Mouse (Mus musculus) midbrain, postnatal 0 days (tissue): ENCODE measurements around the gene Sipa1l3. TPM values are rescaled to one million over a fixed set of nuclear protein-coding genes. Genes with fewer than 3 reads are reported as not detected.

Experiments used
- ATAC-seq: fragments of 200-750 bp; cut with Nextera tagmentation; 2 replicates; pipeline ENCODE4 v1.8.0; 2017; ENCODE audit warnings: moderate number of reproducible peaks, mild to moderate bottlenecking, moderate TSS enrichment, moderate library complexity; ENCODE audit not compliant: low FRiP score
- DNase-seq: peaks from one replicate; pipeline ENCODE4 v3.0.0-alpha.2; 2015; ENCODE audit warnings: low spot score
- H3K27ac ChIP-seq: fragments of 300-500 bp; sonication (generic); 2 replicates; pipeline ENCODE4 v1.5.1; 2014; ENCODE audit warnings: low read depth, mild to moderate bottlenecking, low read length, mixed read lengths
- H3K27me3 ChIP-seq: fragments of 300-500 bp; sonication (generic); 2 replicates; pipeline ENCODE4 v1.6.1; 2014; ENCODE audit warnings: low read length, control low read depth, mixed read lengths; ENCODE audit not compliant: insufficient read depth
- H3K36me3 ChIP-seq: fragments of 300-500 bp; sonication (generic); 2 replicates; pipeline ENCODE4 v1.6.1; 2014; ENCODE audit warnings: low read length, control low read depth, mixed read lengths; ENCODE audit not compliant: insufficient read depth
- H3K4me1 ChIP-seq: fragments of 300-500 bp; sonication (generic); 2 replicates; pipeline ENCODE4 v1.6.1; 2014; ENCODE audit warnings: mild to moderate bottlenecking, control low read depth, antibody characterized with exemption, low read length, mixed read lengths; ENCODE audit not compliant: insufficient read depth
- H3K4me2 ChIP-seq: fragments of 300-500 bp; sonication (generic); 2 replicates; pipeline ENCODE4 v1.6.1; 2014; ENCODE audit warnings: low read depth, mild to moderate bottlenecking, low read length, mixed read lengths; ENCODE audit not compliant: poor library complexity, severe bottlenecking
- H3K4me3 ChIP-seq: fragments of 300-500 bp; sonication (generic); 2 replicates; pipeline ENCODE4 v1.5.1; 2014; ENCODE audit warnings: low read depth, mild to moderate bottlenecking, low read length, moderate library complexity
- H3K9ac ChIP-seq: fragments of 300-500 bp; sonication (generic); replicated peaks from 2 replicates; pipeline ENCODE4 v1.6.1; 2014; ENCODE audit warnings: mild to moderate bottlenecking, low read length, moderate library complexity, mixed read lengths; ENCODE audit not compliant: poor library complexity, severe bottlenecking
- H3K9me3 ChIP-seq: fragments of 300-500 bp; sonication (generic); 2 replicates; pipeline ENCODE4 v1.6.1; 2016; ENCODE audit warnings: low read length, control low read depth
- CTCF ChIP-seq: IDR thresholded peaks from 2 replicates; pipeline ENCODE4 v1.5.1; 2016; ENCODE audit warnings: antibody characterized with exemption, mild to moderate bottlenecking
- WGBS: fragments of 180-500 bp; shearing (Covaris S2); extraction: QIAGEN DNeasy Blood & Tissue Kit; methylation state at CpG from one replicate; pipeline ENCODE4 v1.1.7; 2014; 5-methylcytosine and 5-hydroxymethylcytosine counted together
- polyA plus RNA-seq: library from polyadenylated mRNA; unstranded; fragments of >200 nt; fragmentation: Nextera tagmentation; extraction: Ambion mirVana; gene quantifications from 2 replicates; pipeline ENCODE4 v1.2.1, GENCODE M21; 2015
- total RNA-seq: library from RNA; depleted of rRNA; stranded (reverse); fragments of >200 nt; gene quantifications from 2 replicates; pipeline ENCODE4 v1.2.3, GENCODE M21; 2014

The Sipa1l3 gene
- total and polyA plus RNA-seq, 2 experiments from 2014 or later, result 13.9 to 80.7 TPM

DNA sequence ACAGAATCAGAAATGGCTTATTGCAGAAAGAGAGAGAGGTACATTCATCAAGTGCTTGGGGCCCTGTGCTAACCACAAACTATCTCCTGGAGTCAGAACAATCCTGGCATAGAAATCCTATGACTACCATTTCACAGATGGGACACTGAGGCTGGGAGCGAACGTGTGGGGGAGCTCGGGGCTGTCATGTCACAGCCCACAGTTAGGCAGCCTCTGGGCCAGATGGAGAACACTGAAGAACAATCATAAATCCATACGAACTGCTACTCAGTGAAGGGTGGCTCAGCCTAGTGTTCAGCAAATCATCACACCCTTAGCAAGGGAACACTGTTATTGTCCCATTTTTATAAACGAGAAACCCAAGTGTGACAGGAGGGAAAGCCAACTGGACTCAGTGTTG, 1.3 kb downstream of the Sipa1l3 start:
- H3K27me3 ChIP-seq, result no peaks in the 10 kb centered on the region
- peak overlapping the region; percentile 78 for H3K4me2 ChIP-seq
- peak overlapping the region; percentile 69 for H3K4me3 ChIP-seq
- no peak for ATAC-seq
- H3K36me3 ChIP-seq, result no peaks in the 10 kb centered on the region
- 51% methylated on average over 5 of the region's 5 CpGs for WGBS
- no peak for DNase-seq
- H3K4me1 ChIP-seq, result peaks cover 14% of the 10 kb centered on the region
- no peak overlapping the region for H3K27ac ChIP-seq
- no peaks in the 10 kb centered on the region for H3K9me3 ChIP-seq
- no peak for TF ChIP-seq CTCF
- H3K9ac ChIP-seq, result peak overlapping the region; percentile 33

DNA sequence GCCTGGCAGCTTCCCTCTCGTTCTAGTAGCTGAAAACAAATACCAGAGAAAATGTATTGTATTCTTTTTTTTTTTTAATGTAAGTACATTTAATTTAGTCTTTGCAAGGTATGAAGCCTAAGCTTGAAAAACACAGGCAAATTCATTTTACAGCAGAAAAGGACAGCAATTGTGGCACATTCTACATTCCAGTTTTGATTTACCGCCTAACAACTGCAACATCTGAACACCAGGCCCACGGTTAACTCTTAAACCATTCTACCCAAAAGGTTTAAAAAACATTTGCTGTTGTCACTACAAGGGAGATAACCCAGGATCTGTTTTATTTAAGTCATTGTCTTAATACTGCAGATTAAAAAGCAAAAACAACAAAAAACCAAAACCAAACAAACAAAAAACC, 2.8 kb downstream of the Sipa1l3 start:
- ATAC-seq, result no peak
- Histone ChIP-seq H3K4me3 (no peak overlapping the region), H3K9me3 (no peaks in the 10 kb centered on the region), H3K27ac (no peak overlapping the region), H3K9ac (no peak overlapping the region), H3K27me3 (no peaks in the 10 kb centered on the region), H3K4me2 (no peak overlapping the region), H3K36me3 (no peaks in the 10 kb centered on the region), H3K4me1 (peaks cover 14% of the 10 kb centered on the region)
- 91% methylated on average over 3 of the region's 3 CpGs for WGBS
- no peak for DNase-seq
- TF ChIP-seq CTCF, result no peak

DNA sequence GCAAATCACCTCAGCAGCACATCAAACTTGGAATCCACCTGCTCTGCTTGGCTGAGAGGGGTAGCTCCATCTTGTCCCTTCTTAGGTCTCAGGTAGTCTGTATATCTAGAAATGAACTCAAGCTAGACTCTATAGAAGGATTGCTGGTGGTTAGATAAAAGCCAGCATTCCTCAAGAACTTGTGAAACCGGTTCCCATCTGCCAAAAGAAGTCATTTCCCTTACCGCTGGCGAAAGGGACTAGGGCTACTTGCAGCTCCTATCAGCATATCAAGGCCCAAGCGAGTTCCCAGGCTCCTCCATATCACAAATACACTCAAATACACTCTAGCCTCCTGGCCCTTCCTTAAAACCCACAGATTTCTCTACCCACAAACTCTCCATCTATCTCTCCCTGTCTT, 5.7 kb downstream of the Sipa1l3 start:
- H3K4me2 ChIP-seq, result no peak overlapping the region
- no peaks in the 10 kb centered on the region for H3K9me3 ChIP-seq
- no peak for TF ChIP-seq CTCF
- H3K9ac ChIP-seq, result no peak overlapping the region
- WGBS, result 66% methylated on average over 4 of the region's 4 CpGs
- no peak overlapping the region for H3K4me3 ChIP-seq
- DNase-seq, result no peak
- H3K27me3 ChIP-seq, result no peaks in the 10 kb centered on the region
- no peak overlapping the region for H3K27ac ChIP-seq
- ATAC-seq, result no peak
- H3K4me1 ChIP-seq, result peaks cover 14% of the 10 kb centered on the region
- H3K36me3 ChIP-seq, result no peaks in the 10 kb centered on the region

DNA sequence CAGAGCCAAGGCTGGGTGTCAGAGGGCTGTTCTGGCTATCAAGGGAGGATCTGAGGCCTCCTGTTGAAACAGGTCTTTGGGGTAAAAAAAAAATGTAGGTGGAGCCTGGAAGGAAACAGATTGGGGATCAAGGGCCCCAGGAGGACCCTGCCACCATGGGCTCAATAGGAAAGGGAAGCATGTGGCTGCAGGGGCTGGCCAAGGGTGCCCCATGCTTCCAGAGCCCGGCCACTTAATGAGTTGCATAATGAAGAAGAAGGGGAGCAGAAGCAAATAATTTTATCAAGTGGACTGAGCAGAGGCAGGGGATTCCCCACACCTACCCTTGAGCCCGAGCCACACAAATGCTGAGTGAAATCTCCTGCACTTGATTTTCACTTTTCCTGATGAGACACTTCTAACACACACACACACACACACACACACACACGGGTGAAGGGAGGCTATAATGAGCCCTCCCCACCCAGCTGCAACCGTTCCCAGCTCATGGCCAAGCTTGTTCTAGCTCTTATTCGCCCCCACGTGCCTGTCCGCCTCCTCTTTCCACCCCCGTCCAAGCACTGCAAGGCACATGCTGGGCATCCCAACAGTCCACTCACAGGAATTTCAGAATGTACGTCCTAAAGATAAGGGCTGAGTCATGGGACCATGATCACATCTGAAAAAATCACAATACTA, 6.7 kb downstream of the Sipa1l3 start:
- no peak for TF ChIP-seq CTCF

DNA sequence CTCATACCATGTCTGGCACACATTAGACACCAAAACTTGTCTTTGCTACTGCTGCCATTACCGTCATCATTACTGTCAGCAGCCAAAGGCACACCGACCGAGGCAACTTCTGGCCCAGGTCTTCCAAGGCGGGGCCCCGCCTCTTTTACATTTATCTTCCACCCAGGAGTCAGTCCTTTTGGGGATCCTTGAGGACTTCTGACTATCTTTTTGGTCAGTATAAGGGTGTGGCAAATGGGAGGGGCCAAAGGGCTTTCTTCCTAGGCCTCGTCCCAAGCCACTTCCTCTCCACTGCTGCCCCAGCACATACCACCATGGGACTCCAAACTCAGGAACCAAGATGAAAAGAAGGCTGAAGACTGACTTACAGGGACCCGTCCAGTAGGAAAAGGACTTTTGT, 9.9 kb downstream of the Sipa1l3 start:
- H3K27ac ChIP-seq, result no peak overlapping the region
- H3K36me3 ChIP-seq, result no peaks in the 10 kb centered on the region
- H3K27me3 ChIP-seq, result no peaks in the 10 kb centered on the region
- no peak overlapping the region for H3K4me3 ChIP-seq
- 87% methylated on average over 7 of the region's 7 CpGs for WGBS
- no peak for ATAC-seq
- peaks cover 9% of the 10 kb centered on the region; the same call in 1 of the 2 replicates for H3K4me1 ChIP-seq
- H3K9ac ChIP-seq, result no peak overlapping the region
- H3K4me2 ChIP-seq, result no peak overlapping the region
- TF ChIP-seq CTCF, result no peak
- DNase-seq, result no peak
- H3K9me3 ChIP-seq, result no peaks in the 10 kb centered on the region

More for the DNA sequence above, 6.7 kb downstream of the Sipa1l3 start:
- H3K27ac ChIP-seq, result no peak overlapping the region
- no peak overlapping the region for H3K4me2 ChIP-seq
- no peak for DNase-seq
- 50% methylated on average over 9 of the region's 9 CpGs for WGBS
- no peaks in the 10 kb centered on the region for H3K36me3 ChIP-seq
- no peaks in the 10 kb centered on the region for H3K27me3 ChIP-seq
- no peak overlapping the region for H3K9ac ChIP-seq
- H3K4me1 ChIP-seq, result peaks cover 6% of the 10 kb centered on the region
- no peak overlapping the region for H3K4me3 ChIP-seq
- no peaks in the 10 kb centered on the region for H3K9me3 ChIP-seq
- no peak for ATAC-seq
